Mouse (Mus musculus): ENCODE data around the gene P3h2. TPM values are rescaled to one million over a fixed set of nuclear protein-coding genes. Genes with fewer than 3 reads are reported as not detected.

The P3h2 gene
- total RNA-seq, 1 experiment from 2014 or later: not detected

DNA sequence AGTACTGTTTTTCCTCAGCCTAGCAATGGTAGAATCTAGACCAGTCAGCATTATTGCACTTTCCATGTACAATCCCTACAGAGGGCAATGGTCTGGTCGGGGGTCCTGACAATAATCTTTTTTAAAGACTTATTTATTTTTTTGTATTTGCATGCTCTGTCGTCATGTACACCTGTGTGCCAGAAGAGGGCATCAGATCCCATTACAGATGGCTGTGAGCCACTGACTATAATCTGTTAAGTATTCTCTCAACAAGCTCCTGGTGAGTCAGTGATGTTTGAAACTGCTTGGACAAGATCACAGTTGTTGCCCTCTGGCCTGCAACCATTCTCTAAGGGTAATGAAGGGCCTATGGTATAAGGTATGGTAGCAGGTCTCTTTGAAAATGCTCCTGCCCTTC lies 83.8 kb downstream of the P3h2 start:
- ATAC-seq (replicated peaks; ENCODE audit: insufficient number of reproducible peaks, low FRiP score, low TSS enrichment, poor library complexity, severe bottlenecking): no peak

DNA sequence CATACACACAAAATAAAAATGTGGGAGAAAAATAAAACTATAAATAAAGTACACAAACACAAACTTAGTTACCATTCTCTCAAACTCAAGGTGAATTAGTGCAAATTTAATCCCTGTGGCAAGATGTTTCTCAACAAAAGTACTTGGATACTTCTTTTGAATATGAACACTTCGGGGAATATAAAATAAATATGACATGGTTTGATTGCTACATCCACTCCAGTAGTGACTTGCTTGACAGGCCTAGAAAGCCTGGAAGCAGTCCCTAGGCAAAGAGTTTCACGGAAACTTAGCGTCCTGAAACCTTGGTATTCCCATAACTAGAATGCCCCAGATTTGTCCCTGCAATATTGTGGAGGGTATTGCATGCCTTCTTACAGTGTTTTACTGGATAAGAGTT lies 99.8 kb downstream of the P3h2 start:
- no peak for ATAC-seq (replicated peaks; ENCODE audit: insufficient number of reproducible peaks, low FRiP score, low TSS enrichment, poor library complexity, severe bottlenecking)

DNA sequence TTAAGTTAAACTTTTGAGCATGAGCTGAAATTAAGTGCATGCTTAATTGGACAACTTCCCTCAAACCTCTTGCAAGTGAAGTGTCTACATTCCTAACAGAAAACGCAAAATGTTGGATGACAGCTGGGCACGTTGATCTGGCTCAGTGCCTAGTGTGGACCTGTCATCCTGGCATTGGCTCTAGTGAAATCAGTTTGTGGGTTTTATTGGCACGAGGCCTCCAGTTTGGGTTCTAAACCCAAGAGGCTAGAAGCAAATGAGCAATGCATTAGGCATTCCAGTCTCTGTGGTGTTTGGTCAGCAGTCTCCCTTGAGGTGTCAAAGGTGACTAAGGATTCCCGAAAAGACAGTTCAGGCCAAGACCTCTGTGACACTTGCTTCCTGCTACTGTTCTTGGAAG lies 102.3 kb downstream of the P3h2 start:
- no peak for ATAC-seq (replicated peaks; ENCODE audit: insufficient number of reproducible peaks, low FRiP score, low TSS enrichment, poor library complexity, severe bottlenecking)

DNA sequence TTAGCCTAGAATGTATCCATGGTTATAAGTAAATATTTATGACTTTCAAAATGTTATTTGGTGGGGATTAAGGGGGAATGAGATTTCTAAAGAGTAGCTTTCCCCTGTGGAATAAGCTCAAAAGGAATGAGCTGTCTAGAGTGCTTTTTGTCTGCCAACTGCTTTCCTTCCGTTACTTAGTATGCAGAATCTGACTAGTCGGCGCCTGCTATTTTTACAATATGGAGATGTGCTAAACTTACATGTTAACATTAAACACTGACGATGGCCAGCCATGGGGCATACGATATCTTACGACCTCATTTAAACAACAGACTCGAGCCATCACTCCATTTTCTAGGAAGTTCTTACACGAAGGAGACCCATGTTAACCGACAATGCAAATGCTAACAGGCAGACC lies 102.7 kb downstream of the P3h2 start:
- no peak for ATAC-seq (replicated peaks; ENCODE audit: insufficient number of reproducible peaks, low FRiP score, low TSS enrichment, poor library complexity, severe bottlenecking)

DNA sequence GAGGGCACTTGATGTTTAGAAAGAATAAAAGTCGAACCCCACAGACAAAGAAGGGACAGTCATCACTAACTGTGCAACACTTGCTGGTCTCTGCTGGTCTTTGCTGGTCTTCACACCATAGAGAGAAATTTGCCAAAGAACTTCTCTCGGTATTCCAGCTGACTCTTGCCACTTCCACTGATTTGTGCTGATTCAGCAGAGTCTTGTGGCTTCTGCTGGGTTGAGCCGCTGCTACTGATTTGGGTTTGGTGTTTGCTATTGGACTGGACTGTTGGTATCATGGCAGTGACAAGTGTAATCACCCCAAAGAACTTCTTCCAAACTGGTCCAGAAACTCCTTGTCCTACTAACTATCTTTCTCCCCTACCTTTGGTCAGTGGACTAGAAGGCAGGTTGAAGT lies 111.0 kb downstream of the P3h2 start:
- ATAC-seq (replicated peaks; ENCODE audit: insufficient number of reproducible peaks, low FRiP score, low TSS enrichment, poor library complexity, severe bottlenecking): no peak

DNA sequence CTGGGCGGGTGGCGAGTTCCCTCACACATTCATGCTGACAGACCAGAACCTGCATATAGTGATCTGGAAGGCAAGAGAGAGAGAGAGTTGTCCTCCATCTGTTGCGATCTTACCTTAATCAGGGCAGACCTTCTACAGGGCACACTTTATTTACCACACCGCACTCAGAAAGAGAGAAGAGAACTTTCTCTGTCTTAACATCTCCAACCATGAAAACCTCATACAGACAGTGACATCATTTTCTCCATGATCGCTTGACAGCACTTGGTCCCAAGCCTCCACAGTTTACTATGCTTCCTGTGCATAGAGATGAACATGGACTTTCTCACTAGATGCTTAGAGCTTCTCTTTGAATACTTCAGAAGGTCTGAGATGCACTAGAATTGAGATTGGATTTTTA lies 118.4 kb downstream of the P3h2 start:
- ATAC-seq (replicated peaks; ENCODE audit: insufficient number of reproducible peaks, low FRiP score, low TSS enrichment, poor library complexity, severe bottlenecking): no peak

DNA sequence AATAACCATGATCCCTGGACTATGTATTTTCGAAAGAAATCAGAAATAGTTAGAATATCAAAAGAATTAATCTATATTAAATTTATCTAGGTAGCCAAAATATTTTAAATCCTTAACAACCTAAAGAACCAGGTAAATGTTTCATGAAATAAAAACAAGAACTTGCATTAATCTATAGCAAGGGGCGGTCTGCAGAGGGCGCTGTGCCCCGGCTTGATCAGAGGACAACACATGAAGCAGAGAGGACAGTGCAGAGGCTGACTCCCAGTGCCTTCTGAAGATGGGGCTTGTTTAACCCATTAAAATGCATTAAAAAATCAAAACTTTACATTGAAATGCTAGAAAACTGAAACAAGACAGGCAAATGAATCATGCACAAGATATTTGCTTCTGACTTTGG lies 121.9 kb downstream of the P3h2 start:
- ATAC-seq (replicated peaks; ENCODE audit: insufficient number of reproducible peaks, low FRiP score, low TSS enrichment, poor library complexity, severe bottlenecking): no peak

DNA sequence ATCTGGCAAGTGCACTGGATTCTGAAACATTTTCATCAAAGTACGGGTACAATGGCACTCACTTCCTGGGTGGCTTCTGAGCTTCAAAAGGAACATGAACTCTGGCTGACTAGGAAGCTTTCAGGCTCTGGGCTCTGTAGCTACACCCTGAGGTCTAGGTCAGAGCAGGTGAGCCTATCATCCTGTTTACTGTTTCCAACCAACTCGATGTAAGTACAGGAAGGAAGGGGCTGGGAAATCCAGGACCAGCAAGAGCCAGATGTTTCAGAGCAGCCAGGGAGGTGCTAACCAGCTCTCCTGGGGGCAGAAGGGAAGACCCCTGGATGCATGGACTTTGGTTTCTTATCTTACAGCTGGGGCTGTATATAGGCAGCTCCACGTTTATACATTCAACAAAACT lies 126.5 kb downstream of the P3h2 start:
- no peak for ATAC-seq (replicated peaks; ENCODE audit: insufficient number of reproducible peaks, low FRiP score, low TSS enrichment, poor library complexity, severe bottlenecking)

DNA sequence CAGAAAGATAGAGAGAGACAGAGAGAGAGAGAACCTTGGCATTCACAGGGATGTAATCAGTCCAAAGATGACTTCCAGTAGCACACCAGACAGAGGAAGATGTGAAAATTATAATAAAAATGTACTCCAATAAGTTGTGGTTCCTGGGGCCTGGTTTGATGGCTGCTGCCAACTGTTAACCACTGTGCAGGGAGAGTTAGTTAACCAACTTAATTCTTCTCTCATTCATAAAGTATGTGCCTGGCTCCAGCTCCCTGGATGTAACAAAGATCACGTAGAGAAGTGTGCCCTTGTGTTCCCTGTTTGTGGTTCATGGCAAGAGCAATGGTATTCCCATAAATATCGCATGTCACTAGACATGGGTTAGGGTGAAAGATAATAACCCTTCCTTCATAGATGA lies 128.4 kb downstream of the P3h2 start:
- no peak for ATAC-seq (replicated peaks; ENCODE audit: insufficient number of reproducible peaks, low FRiP score, low TSS enrichment, poor library complexity, severe bottlenecking)

DNA sequence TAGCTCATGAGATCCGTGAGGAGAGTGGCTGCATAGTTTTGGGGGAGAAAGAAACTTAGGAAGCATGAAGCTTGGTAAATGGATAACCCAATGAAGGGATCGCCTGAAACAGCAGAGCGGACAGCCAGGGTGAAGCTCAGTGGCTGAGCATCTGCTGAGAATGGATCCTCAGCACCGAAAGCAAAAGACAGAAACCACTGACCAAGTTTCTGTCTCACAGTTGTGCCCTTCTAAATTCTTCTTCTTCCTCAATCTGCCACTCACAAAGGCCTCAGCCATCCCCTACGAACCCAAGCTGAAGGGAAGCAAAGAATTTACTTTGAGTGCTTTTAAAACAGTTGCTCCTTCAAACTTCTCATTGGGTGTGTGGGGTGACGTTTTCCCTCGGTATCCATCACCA lies 134.3 kb downstream of the P3h2 start:
- ATAC-seq (replicated peaks; ENCODE audit: insufficient number of reproducible peaks, low FRiP score, low TSS enrichment, poor library complexity, severe bottlenecking): no peak

DNA sequence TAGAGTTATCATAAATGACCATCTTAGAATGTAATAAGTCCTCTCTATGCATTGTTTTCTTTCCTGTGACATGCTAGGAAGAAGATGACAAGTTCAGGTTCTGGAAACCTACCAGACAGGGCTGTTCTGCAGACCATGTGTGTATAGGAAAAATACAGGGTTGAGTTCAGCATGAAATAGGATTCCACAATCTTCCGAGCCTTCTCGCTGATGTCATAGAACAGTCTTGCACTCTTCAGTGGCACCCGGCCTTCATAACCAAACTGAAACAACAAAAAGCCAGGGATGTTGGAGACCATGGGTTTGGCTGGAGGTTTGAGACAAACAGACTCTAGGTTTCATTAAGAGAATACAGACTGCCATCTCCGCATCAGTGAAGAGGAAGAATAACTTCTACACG lies 134.9 kb downstream of the P3h2 start:
- no peak for ATAC-seq (replicated peaks; ENCODE audit: insufficient number of reproducible peaks, low FRiP score, low TSS enrichment, poor library complexity, severe bottlenecking)

DNA sequence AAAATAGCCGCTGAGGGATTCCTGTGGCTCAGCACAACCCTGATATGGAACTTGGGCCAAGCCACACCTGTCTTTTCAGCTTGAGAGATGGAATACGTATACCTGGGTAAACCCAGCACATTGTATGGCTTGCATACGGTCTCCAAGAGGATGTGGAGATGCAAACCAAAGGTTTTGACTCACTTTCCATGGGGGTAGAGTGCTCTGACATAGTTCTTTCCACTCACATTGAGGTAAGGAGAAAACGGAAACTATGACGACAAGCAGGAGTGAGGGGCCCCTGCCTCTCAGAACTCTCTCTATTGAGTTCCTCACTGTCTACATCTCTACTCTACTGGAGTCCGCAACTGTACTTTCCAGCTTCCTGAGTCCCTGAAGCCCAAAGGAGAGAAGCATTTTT lies 135.4 kb downstream of the P3h2 start:
- no peak for ATAC-seq (replicated peaks; ENCODE audit: insufficient number of reproducible peaks, low FRiP score, low TSS enrichment, poor library complexity, severe bottlenecking)

DNA sequence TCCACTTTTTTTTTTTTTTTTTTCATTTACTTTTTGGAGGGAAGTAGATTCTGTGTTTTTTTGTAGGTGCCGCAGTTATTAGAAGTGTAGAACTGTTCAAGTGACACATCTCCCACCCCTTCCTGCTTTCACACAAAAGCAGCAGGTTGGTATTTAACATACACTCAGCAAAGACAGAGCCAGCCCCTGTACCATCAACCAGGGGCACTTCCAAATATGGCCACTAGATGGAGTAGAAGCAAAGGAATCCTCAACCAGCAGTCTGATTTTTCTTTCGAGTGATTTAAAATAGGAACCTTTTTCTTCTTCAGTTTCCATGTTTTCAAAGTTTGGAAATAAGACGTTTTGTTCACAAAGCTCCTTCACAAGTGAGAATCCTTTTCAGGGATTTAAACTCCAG lies 138.3 kb downstream of the P3h2 start:
- ATAC-seq (replicated peaks; ENCODE audit: insufficient number of reproducible peaks, low FRiP score, low TSS enrichment, poor library complexity, severe bottlenecking): no peak

DNA sequence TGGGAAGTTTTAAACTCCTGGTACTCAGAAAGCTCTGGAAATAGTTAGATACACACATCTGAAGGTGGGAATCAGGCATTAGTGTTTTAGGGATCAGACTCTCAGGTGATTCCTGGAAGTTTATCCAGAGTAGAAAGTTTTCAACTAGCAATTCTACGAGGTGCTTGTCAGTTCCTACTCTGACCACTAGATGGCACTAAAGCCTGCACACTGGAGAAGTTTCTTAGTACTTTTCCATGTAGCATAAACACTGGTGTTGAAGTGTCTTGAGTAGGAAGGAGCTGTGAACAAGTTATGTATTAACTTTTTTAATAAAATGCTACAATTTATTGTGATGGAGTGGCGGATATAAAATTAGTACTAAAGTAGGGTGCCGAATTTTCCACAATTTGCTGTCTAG lies 141.7 kb downstream of the P3h2 start:
- ATAC-seq (replicated peaks; ENCODE audit: insufficient number of reproducible peaks, low FRiP score, low TSS enrichment, poor library complexity, severe bottlenecking): peak; percentile 73; the same call in 1 of the 2 replicates

DNA sequence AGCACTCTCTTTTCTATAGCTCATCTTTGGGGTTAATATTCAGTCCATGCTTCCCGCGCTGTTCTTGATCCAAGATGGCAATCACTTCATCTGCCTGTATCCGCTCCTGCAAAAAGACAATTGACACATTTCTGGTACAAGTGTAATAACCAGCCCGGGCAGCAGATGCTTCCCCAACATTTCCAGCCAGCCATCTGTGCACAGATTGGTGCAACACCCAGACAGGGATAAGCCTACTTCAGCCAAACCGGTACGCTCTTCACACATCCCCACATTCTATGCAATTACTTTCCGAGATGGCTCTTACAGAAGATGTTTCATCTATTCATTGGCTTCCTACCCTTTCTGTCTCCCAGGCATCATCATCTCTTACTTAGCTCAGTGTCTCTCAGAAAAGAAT lies 145.2 kb downstream of the P3h2 start:
- no peak for ATAC-seq (replicated peaks; ENCODE audit: insufficient number of reproducible peaks, low FRiP score, low TSS enrichment, poor library complexity, severe bottlenecking)

DNA sequence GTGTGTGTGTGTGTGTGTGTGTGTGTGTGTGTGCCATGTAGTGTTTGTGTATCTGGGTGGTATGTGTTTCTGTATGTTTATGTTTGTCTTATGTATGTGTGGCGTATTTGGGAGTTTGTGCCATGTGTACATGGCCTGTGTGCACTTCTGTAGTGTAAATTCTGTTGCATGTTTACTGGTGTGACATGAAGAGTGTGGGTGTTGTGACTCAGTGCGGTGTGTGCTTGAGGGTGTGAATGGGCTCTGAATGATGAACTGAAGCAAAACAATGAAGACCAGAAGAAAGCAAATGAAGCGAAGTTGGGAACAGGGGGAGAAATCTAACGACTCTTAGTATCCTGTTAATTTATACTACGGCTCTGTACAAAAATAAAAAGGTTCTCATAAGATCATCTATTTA lies 145.7 kb downstream of the P3h2 start:
- ATAC-seq (replicated peaks; ENCODE audit: insufficient number of reproducible peaks, low FRiP score, low TSS enrichment, poor library complexity, severe bottlenecking): no peak

DNA sequence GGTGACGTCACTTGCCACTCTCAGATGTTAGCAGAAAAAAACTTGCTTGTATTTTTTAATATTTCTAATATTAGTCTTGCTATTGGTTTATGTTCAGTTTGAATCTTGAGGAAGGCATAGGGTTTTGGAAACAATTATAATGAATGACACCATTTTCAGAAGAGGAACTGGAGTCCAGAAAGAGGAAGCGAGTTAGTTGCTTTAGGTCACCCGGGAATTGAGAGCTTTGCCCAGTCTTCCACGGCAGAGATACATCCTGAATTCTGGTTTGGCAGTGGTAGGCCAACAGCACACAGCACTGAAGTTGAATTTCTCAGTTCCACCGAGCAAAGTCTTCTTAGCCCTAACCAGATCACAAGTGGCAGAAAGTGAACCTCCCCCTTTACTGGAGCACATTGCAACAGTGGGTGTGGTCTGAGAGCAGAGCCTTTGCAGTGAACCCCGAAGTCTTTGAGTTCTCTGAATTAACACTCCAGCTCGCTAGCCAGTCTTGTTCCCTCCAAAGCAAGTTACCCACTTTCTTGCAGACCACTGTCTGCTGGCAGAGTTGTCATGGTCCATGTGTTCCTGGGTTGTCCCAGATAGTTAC lies 146.8 kb downstream of the P3h2 start:
- peak; percentile 67 for ATAC-seq (replicated peaks; ENCODE audit: insufficient number of reproducible peaks, low FRiP score, low TSS enrichment, poor library complexity, severe bottlenecking)

DNA sequence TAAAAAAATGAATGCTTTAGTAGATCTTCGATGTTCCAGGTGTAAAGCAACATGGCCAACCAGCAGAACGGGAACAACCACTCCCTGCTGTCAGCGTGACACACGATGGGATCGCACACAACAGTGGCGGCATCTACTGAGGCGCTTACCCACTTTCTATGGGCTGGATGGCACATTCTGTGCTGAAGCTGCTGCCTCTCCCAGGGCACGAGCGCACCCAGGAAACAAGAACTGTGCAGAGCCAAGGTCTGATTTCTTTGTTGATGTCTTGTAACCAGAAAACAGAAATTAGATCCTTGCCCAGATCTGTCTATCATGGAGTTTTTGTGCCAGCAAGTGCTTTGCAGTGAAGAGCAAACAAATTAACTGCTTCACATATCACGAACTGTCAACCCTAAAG lies 147.4 kb downstream of the P3h2 start:
- no peak for ATAC-seq (replicated peaks; ENCODE audit: insufficient number of reproducible peaks, low FRiP score, low TSS enrichment, poor library complexity, severe bottlenecking)

DNA sequence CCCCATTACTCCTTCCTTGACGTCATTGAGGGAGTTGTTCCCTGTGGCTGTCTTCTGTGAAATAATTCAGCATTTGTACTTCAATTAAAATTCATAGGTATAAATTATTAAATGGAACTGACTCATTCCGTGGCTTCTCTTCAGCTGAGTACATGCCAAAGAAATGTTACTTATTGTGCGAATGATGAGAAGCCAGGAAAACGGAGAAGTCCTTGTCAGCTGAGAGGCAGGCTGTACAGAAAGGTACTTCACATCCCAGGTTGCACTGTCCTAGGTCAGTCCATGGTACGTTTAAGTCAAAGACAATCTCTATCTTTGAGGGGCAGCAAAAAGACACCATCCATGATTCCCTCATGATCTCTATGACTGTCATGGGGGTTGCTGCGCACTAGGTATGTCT lies 148.8 kb downstream of the P3h2 start:
- no peak for ATAC-seq (replicated peaks; ENCODE audit: insufficient number of reproducible peaks, low FRiP score, low TSS enrichment, poor library complexity, severe bottlenecking)

DNA sequence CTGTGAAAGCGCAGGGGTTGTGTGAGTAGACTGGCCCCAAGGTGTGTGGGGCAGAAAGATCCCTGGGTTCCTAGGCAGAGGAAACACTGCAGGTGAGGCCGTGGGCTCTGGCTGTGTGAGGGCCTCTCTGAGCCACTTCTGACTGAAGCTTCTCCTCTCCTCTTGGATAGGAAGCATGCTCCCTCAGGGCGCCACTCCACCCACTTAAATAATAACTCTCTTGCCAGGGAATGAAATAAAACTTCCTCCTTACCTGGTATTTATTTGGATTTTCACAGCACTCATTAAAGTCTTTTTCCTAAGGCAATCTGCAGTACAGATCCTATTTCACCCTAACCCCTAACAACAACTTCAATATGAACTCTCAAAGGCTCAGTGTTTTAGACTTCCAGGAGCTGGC lies 151.0 kb downstream of the P3h2 start:
- no peak for ATAC-seq (replicated peaks; ENCODE audit: insufficient number of reproducible peaks, low FRiP score, low TSS enrichment, poor library complexity, severe bottlenecking)

DNA sequence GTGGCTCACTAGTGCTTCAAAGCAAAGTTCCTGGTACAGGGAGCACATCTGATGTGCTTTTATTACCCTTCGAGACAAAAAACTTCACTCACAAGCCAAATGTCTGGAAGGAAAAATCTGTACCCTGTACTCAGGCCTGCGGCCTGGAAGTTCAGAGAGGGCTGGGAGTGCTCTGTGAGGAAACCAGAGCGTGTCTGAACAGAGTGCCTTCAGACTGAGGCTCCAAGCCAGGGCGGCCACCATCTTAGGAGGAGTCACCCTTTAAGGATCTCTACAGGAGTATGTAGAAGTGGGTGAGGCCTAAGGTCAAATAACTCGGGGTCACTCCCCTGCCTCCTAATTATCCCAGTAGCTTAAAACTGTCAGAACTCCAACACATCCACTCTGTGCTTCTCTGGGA lies 152.2 kb downstream of the P3h2 start:
- ATAC-seq (replicated peaks; ENCODE audit: insufficient number of reproducible peaks, low FRiP score, low TSS enrichment, poor library complexity, severe bottlenecking): no peak

Measured in monocyte, adult 5-6 weeks (primary cell).